Mouse (Mus musculus) heart, adult 8-10 months (tissue): Measurements from ENCODE around the gene Phf3. TPM values are rescaled to one million over a fixed set of nuclear protein-coding genes. Genes with fewer than 3 reads are reported as not detected.
"Not testable (repeated sequence)": the region's sequence is repeated elsewhere in the genome, so short reads cannot be mapped to it uniquely, and the experiment has no call there.

Experiments used
- DNase-seq: peaks from one replicate; pipeline ENCODE4 v3.0.0; 2022; ENCODE audit warnings: low spot score
- total RNA-seq, 4 experiments: library from RNA; stranded (reverse); gene quantifications; 2 replicates each; pipeline ENCODE4 v1.2.4; 2022

The Phf3 gene
- total RNA-seq, 4 experiments from 2014 or later, result 33.7 to 39.6 (median 36.5) TPM

GRCm38 (mm10) chr1:30770599-30770998 is 103.1 kb downstream of the Phf3 start:
- DNase-seq, result not testable (repeated sequence)

- no peak for DNase-seq
Measured at GRCm38 (mm10) chr1:30756794-30757193, 116.9 kb downstream of the Phf3 start.

- no peak for DNase-seq
Measured at GRCm38 (mm10) chr1:30755453-30756224, 118.1 kb downstream of the Phf3 start.

Other genes starting within 250 kb of the Phf3 start
- gene AC153137.1, start 104.0 kb upstream of the Phf3 start, total RNA-seq, result not detected